Mouse (Mus musculus) liver, adult 2 months (tissue): Measurements from ENCODE around the gene Sema4b.

Experiments used
- CTCF ChIP-seq: fragments of 200-500 bp; IDR thresholded peaks from 2 replicates; pipeline ENCODE4 v1.5.1; 2011; ENCODE audit warnings: low read depth, low read length, control low read depth
- POLR2A ChIP-seq: fragments of 200-500 bp; IDR thresholded peaks from 2 replicates; pipeline ENCODE4 v1.6.1; 2011; ENCODE audit warnings: low read length, control low read depth; ENCODE audit not compliant: insufficient read depth; ENCODE audit errors: extremely low read depth

GRCm38 (mm10) chr7:80246148-80246721, 59.6 kb downstream of the Sema4b start, which contains the start of gene Ttll13:
- TF ChIP-seq CTCF (peak; percentile 49), POLR2A (0 out of 2 replicates have a peak, but pooled peaks have one; percentile 34)
